Mouse (Mus musculus) midbrain, embryonic 13.5 days (tissue): ENCODE measurements around the gene Ptprm. TPM values are rescaled to one million over a fixed set of nuclear protein-coding genes. Genes with fewer than 3 reads are reported as not detected.
A peak's percentile ranks its signal among the peaks of the same experiment; 100 is the strongest.

Experiments used
- ATAC-seq: fragments of 200-750 bp; cut with Nextera tagmentation; 2 replicates; pipeline ENCODE4 v1.8.0; 2017; ENCODE audit warnings: mild to moderate bottlenecking, moderate TSS enrichment, moderate library complexity
- H3K27ac ChIP-seq: fragments of 300-500 bp; sonication (generic); 2 replicates; pipeline ENCODE4 v1.5.1; 2015; ENCODE audit warnings: inconsistent platforms, mild to moderate bottlenecking, moderate library complexity
- H3K27me3 ChIP-seq: fragments of 300-500 bp; sonication (generic); 2 replicates; pipeline ENCODE4 v1.6.1; 2015; ENCODE audit warnings: mild to moderate bottlenecking, inconsistent platforms
- H3K36me3 ChIP-seq: fragments of 300-500 bp; sonication (generic); 2 replicates; pipeline ENCODE4 v1.6.1; 2015; ENCODE audit warnings: mild to moderate bottlenecking, inconsistent platforms
- H3K4me1 ChIP-seq: fragments of 300-500 bp; sonication (generic); replicated peaks from 2 replicates; pipeline ENCODE4 v1.6.1; 2015; ENCODE audit warnings: inconsistent platforms
- H3K4me2 ChIP-seq: fragments of 300-500 bp; sonication (generic); replicated peaks from 2 replicates; pipeline ENCODE4 v1.6.1; 2015; ENCODE audit warnings: moderate library complexity, mild to moderate bottlenecking, inconsistent platforms
- H3K4me3 ChIP-seq: fragments of 300-500 bp; sonication (generic); replicated peaks from 2 replicates; pipeline ENCODE4 v1.5.1; 2015; ENCODE audit warnings: mild to moderate bottlenecking, inconsistent platforms
- H3K9ac ChIP-seq: fragments of 300-500 bp; sonication (generic); replicated peaks from 2 replicates; pipeline ENCODE4 v1.6.1; 2015; ENCODE audit warnings: mild to moderate bottlenecking, inconsistent platforms
- H3K9me3 ChIP-seq: fragments of 300-500 bp; sonication (generic); 2 replicates; pipeline ENCODE4 v1.6.1; 2016; ENCODE audit warnings: mild to moderate bottlenecking, inconsistent platforms
- WGBS: fragments of 180-500 bp; shearing (Covaris S2); methylation state at CpG from one replicate; pipeline ENCODE4 v1.1.7; 2015; 5-methylcytosine and 5-hydroxymethylcytosine counted together
- polyA plus RNA-seq: library from polyadenylated mRNA; unstranded; fragments of >200 nt; fragmentation: Nextera tagmentation; extraction: Ambion mirVana; gene quantifications from 2 replicates; pipeline ENCODE4 v1.2.1, GENCODE M21; 2015

Gene Ptprm
- polyA plus RNA-seq, 1 experiment from 2014 or later, result 10.6 TPM

- Histone ChIP-seq H3K9me3 (no peaks in the 10 kb centered on the region), H3K4me1 (0 out of 2 replicates have a peak, but pooled peaks cover 3% of the 10 kb centered on the region), H3K4me3 (no peak overlapping the region), H3K9ac (no peak overlapping the region), H3K27ac (no peak overlapping the region), H3K4me2 (no peak overlapping the region), H3K27me3 (no peaks in the 10 kb centered on the region), H3K36me3 (no peaks in the 10 kb centered on the region)
- 0 out of 2 replicates have a peak, but pooled peaks have one; percentile 40 for ATAC-seq
- 60% methylated on average over 7 of the region's 7 CpGs for WGBS
Measured at GRCm38 (mm10) chr17:67157089-67157752, 197.0 kb downstream of the Ptprm start.

- Histone ChIP-seq H3K27me3 (no peaks in the 10 kb centered on the region), H3K9ac (no peak overlapping the region), H3K36me3 (no peaks in the 10 kb centered on the region), H3K9me3 (0 out of 2 replicates have a peak, but pooled peaks cover 4% of the 10 kb centered on the region), H3K4me3 (no peak overlapping the region), H3K27ac (no peak overlapping the region), H3K4me2 (no peak overlapping the region), H3K4me1 (0 out of 2 replicates have a peak, but pooled peaks cover 3% of the 10 kb centered on the region)
- no peak for ATAC-seq
- 84% methylated on average over 3 of the region's 3 CpGs for WGBS
Measured at GRCm38 (mm10) chr17:67152218-67152617, 202.0 kb downstream of the Ptprm start.

DNA sequence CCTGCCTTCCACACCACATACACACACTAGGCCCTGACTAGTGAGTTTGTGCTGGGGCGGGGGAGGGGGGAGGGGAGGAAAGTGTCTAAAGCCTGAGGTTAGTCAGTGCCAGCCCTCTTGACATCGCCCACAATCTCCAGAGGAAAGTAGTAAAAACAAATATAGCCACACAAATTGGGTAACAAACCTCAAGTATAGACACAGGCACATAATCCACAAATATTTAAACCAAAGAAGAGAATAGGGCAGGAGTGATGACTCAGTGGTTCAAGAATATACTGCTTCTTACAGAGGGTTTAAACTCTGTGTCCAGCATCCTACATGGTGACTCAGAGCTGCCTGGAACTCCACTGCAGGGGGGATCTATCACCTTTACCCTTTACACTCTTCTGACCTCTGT, 203.8 kb downstream of the Ptprm start:
- H3K27ac ChIP-seq, result no peak overlapping the region

GRCm38 (mm10) chr17:67142183-67142756, 212.0 kb downstream of the Ptprm start:
- no peak for ATAC-seq
- no peak overlapping the region for H3K9ac ChIP-seq
- no peaks in the 10 kb centered on the region for H3K27me3 ChIP-seq
- no peak overlapping the region for H3K4me2 ChIP-seq
- H3K4me3 ChIP-seq, result no peak overlapping the region
- no peak overlapping the region for H3K27ac ChIP-seq
- no peaks in the 10 kb centered on the region for H3K9me3 ChIP-seq
- no peaks in the 10 kb centered on the region for H3K36me3 ChIP-seq
- no peaks in the 10 kb centered on the region for H3K4me1 ChIP-seq
- 80% methylated on average over 4 of the region's 4 CpGs for WGBS

More for the DNA sequence above, 203.8 kb downstream of the Ptprm start:
- WGBS, result 89% methylated on average over 2 of the region's 2 CpGs
- Histone ChIP-seq H3K9ac (no peak overlapping the region), H3K27me3 (no peaks in the 10 kb centered on the region), H3K4me2 (no peak overlapping the region), H3K4me3 (no peak overlapping the region), H3K36me3 (no peaks in the 10 kb centered on the region), H3K4me1 (no peaks in the 10 kb centered on the region), H3K9me3 (0 out of 2 replicates have a peak, but pooled peaks cover 4% of the 10 kb centered on the region)
- no peak for ATAC-seq

- H3K4me2 ChIP-seq, result no peak overlapping the region
- H3K9ac ChIP-seq, result no peak overlapping the region
- WGBS, result 38% methylated on average over 1 of the region's 1 CpGs
- no peaks in the 10 kb centered on the region for H3K36me3 ChIP-seq
- H3K27ac ChIP-seq, result no peak overlapping the region
- no peak overlapping the region for H3K4me3 ChIP-seq
- no peak for ATAC-seq
- no peaks in the 10 kb centered on the region for H3K4me1 ChIP-seq
- H3K9me3 ChIP-seq, result no peaks in the 10 kb centered on the region
- no peaks in the 10 kb centered on the region for H3K27me3 ChIP-seq
Measured at GRCm38 (mm10) chr17:67140502-67140901, 213.8 kb downstream of the Ptprm start.

DNA sequence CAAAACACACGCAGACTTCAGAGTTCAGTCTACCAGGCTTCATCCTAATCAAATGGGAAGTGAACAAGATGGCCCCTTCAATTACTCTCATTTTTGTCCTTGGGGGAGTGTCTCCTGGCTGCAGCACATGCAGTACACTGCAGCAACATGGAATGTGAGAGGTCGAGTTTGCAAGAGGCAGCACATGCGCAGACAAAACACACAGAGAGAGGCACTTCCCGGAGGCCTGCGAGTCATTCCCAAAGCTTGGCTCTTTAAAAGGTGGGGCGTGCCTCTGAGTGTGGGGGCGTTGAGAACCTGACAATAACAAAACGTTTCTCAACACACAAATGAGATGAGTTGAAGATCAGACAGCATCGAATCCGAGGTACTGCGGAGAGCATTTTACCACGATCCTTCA, 215.3 kb downstream of the Ptprm start:
- Histone ChIP-seq H3K4me3 (no peak overlapping the region), H3K4me2 (no peak overlapping the region), H3K9me3 (no peaks in the 10 kb centered on the region), H3K27ac (no peak overlapping the region), H3K36me3 (no peaks in the 10 kb centered on the region), H3K4me1 (no peaks in the 10 kb centered on the region), H3K27me3 (no peaks in the 10 kb centered on the region), H3K9ac (no peak overlapping the region)
- WGBS, result 82% methylated on average over 12 of the region's 12 CpGs
- ATAC-seq, result no peak

GRCm38 (mm10) chr17:67136876-67137275, 217.4 kb downstream of the Ptprm start:
- no peak for ATAC-seq
- Histone ChIP-seq H3K4me1 (peaks cover 9% of the 10 kb centered on the region), H3K9me3 (no peaks in the 10 kb centered on the region), H3K27ac (no peak overlapping the region), H3K4me2 (no peak overlapping the region), H3K36me3 (no peaks in the 10 kb centered on the region), H3K9ac (no peak overlapping the region), H3K27me3 (no peaks in the 10 kb centered on the region), H3K4me3 (no peak overlapping the region)
- WGBS, result 84% methylated on average over 7 of the region's 7 CpGs

DNA sequence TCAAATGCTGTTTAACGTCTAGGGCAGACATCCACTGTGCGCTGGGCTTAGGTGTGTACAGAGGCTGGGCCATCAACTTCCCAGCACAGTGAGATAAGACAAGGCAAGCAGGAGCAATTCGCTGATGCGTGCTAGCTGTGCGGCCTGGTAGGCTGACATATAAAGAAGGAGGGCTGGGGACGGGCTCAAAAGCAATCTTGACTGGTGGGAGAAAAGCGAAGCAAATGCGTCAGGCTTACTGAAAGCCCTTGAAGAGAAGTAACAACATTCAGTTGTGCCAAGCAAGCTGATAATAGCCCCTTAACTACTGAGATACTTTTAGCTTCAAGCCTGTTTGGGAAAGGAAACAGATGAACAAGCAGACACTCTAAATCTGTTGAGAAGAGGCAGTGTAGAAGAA, 217.8 kb downstream of the Ptprm start:
- Histone ChIP-seq H3K9me3 (no peaks in the 10 kb centered on the region), H3K27me3 (no peaks in the 10 kb centered on the region), H3K9ac (no peak overlapping the region), H3K4me1 (peaks cover 9% of the 10 kb centered on the region), H3K4me3 (no peak overlapping the region), H3K27ac (no peak overlapping the region), H3K4me2 (no peak overlapping the region), H3K36me3 (no peaks in the 10 kb centered on the region)
- 73% methylated on average over 8 of the region's 8 CpGs for WGBS
- no peak for ATAC-seq

DNA sequence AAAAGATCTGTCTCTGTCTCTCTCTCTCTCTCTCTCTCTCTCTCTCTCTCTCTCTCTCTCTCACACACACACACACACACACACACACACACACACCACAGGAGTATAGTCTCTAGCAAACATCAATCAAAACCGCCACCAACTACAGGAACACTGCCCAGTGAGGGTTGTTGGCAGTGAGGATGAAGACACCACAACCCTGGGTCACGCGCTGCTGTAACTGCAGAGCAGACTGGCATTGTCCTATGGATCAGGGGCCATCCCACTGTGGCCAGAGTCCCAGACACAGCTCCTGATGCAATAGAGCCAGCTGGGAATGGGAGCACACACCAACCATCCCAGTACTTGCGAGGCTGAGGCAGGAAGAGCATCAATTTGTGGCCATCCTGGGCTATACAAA, 220.0 kb downstream of the Ptprm start:
- H3K4me1 ChIP-seq, result peaks cover 9% of the 10 kb centered on the region
- 96% methylated on average over 4 of the region's 4 CpGs for WGBS
- no peaks in the 10 kb centered on the region for H3K36me3 ChIP-seq
- H3K4me2 ChIP-seq, result no peak overlapping the region
- H3K4me3 ChIP-seq, result no peak overlapping the region
- no peaks in the 10 kb centered on the region for H3K9me3 ChIP-seq
- H3K27me3 ChIP-seq, result no peaks in the 10 kb centered on the region
- no peak overlapping the region for H3K9ac ChIP-seq
- no peak for ATAC-seq
- no peak overlapping the region for H3K27ac ChIP-seq

DNA sequence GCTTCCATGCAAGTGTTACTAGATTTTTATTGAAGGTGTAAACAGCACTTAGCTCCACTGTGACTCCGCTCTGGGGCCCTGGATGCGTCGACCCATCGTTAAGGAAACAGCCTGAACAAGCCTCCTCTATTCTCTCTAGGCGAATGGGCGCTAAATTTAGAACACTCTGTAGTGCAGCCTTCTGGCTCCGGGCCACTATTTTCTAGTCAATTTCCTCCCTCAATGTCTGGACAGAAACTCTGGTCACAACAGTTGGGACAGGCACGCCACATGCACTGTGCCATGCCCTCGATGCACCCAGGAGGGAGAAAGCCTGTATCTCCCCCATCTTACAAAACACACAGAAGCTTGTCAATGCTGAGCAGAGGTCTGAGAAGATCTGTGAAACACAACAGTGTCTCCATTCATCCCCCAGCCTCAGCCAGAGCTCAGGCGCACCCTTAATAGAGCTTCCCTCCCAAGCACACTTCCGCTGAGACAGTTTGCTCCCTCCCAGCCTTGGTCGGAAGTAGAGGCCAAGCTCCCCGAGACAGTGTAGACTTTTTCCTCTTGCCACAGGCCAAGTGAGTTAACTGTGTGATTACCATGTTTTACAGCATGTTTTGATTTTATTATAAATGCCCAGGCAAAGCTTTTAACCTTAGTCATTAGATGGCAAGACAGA, 220.7 kb downstream of the Ptprm start:
- no peak overlapping the region for H3K4me2 ChIP-seq

GRCm38 (mm10) chr17:67133026-67133425, 221.2 kb downstream of the Ptprm start:
- H3K9me3 ChIP-seq, result no peaks in the 10 kb centered on the region
- no peak overlapping the region for H3K9ac ChIP-seq
- H3K4me2 ChIP-seq, result no peak overlapping the region
- H3K27ac ChIP-seq, result no peak overlapping the region; the same call in 1 of the 2 replicates
- H3K4me1 ChIP-seq, result peaks cover 9% of the 10 kb centered on the region
- 96% methylated on average over 4 of the region's 4 CpGs for WGBS
- ATAC-seq, result no peak
- no peak overlapping the region for H3K4me3 ChIP-seq
- no peaks in the 10 kb centered on the region for H3K36me3 ChIP-seq
- H3K27me3 ChIP-seq, result no peaks in the 10 kb centered on the region

More for the DNA sequence above, 220.7 kb downstream of the Ptprm start:
- no peaks in the 10 kb centered on the region for H3K36me3 ChIP-seq
- no peak overlapping the region for H3K4me3 ChIP-seq
- H3K27me3 ChIP-seq, result no peaks in the 10 kb centered on the region
- H3K9me3 ChIP-seq, result no peaks in the 10 kb centered on the region
- H3K4me1 ChIP-seq, result peaks cover 9% of the 10 kb centered on the region
- ATAC-seq, result peak; percentile 62; the same call in 1 of the 2 replicates
- H3K27ac ChIP-seq, result peak overlapping the region; percentile 47
- WGBS, result 66% methylated on average over 13 of the region's 13 CpGs
- H3K9ac ChIP-seq, result no peak overlapping the region

GRCm38 (mm10) chr17:67127530-67127929, 226.7 kb downstream of the Ptprm start:
- WGBS, result 86% methylated on average over 7 of the region's 7 CpGs
- no peak for ATAC-seq
- H3K27ac ChIP-seq, result no peak overlapping the region

More at GRCm38 (mm10) chr17:67127530-67127929, 226.7 kb downstream of the Ptprm start:
- Histone ChIP-seq H3K9ac (no peak overlapping the region), H3K4me1 (no peaks in the 10 kb centered on the region), H3K36me3 (no peaks in the 10 kb centered on the region), H3K4me3 (no peak overlapping the region), H3K27me3 (no peaks in the 10 kb centered on the region), H3K4me2 (no peak overlapping the region), H3K9me3 (no peaks in the 10 kb centered on the region)
